Comparison of ENCODE assay signal across 7 mouse cellular contexts in the genomic region with DNA sequence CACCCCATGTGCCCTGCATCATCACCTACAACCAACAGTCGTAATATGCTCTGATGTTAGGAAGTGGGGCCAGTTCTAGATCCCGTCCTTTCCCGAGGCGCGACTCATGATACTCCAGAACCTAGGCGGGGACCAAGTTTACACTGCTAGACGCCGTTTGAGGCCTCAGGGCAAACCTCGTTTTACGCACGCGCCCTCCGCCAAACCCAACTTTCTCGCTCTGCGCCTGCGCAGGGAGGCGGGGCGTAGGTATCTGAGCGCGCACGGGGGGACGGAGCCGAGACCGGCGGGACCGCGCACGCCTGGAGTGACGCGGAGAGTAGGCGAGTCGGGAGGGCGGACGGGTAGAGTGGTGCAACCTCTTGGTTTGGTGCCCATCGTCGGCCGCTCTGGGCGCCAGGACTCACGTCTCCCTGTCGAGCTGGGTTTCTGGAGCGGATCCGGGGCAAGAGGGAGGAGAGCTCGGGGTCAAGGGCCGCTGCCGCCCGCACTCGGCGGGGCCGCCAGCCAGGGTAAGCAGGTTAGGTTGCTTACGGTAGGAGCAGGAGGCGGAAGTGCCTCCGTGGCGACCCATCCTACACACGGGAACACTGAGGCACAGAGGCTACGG. TPM values are rescaled to one million over a fixed set of nuclear protein-coding genes. Genes with fewer than 3 reads are reported as not detected.
A peak's percentile ranks its signal among the peaks of the same experiment; 100 is the strongest.
DNase-seq lines count a peak whose midpoint lies in the region; ATAC-seq lines count a peak whose summit lies in the region.

Gene Cnot8, plus strand, starts transcription at position 457 of the 610 bp plus-strand sequence.

- H3K4me2 ChIP-seq in intestine, embryonic 15.5 days (replicated peaks): peak within 1 kb of the TSS; percentile 72

- H3K4me3 ChIP-seq in intestine, embryonic 15.5 days (replicated peaks): peak within 1 kb of the TSS; percentile 97
- H3K4me3 ChIP-seq in midbrain, embryonic 10.5 days: peak within 1 kb of the TSS; percentile 88

- no peaks in the 10 kb centered on the region for H3K9me3 ChIP-seq in intestine, embryonic 15.5 days
- no peaks in the 10 kb centered on the region for H3K9me3 ChIP-seq in midbrain, embryonic 10.5 days (replicated peaks)

- ATAC-seq in intestine, embryonic 15.5 days: peak; percentile 98

- DNase-seq in adrenal gland, adult 2 months: peak; percentile 100
- peak; percentile 98 for DNase-seq in embryo, embryonic 11.5 days (ENCODE audit: low read depth, low spot score)
- peak; percentile 99 for DNase-seq in gastrocnemius, postnatal 36 days
- peak; percentile 99 for DNase-seq in left cerebral cortex, postnatal 25 days (ENCODE audit: low spot score in 2 of 2)
- peak; percentile 99 for DNase-seq in midbrain, embryonic 10.5 days (ENCODE audit: low spot score)
- DNase-seq in right cerebral cortex, postnatal 4 days: peak; percentile 98

- H3K4me1 ChIP-seq in intestine, embryonic 15.5 days (replicated peaks): peaks cover 11% of the 10 kb centered on the region
- peaks cover 29% of the 10 kb centered on the region for H3K4me1 ChIP-seq in midbrain, embryonic 10.5 days

- intact Hi-C loops in gastrocnemius, postnatal 36 days (cut with DNase I): loop anchor here (5.0 to 10.0 kb wide), 2 partner anchors 97 to 201 kb away; partner anchors contain the start of genes Larp1 and Zfp692
- intact Hi-C loops in left cerebral cortex, postnatal 25 days (cut with DNase I): loop anchor here (5.0 kb wide), 2 partner anchors 97 to 198 kb away; partner anchors contain the start of gene Larp1

- H3K27me3 ChIP-seq in intestine, embryonic 15.5 days (replicated peaks): no peaks in the 10 kb centered on the region
- H3K27me3 ChIP-seq in midbrain, embryonic 10.5 days (ENCODE audit: low read depth, poor library complexity, severe bottlenecking): peaks cover 5% of the 10 kb centered on the region

- peak within 1 kb of the TSS; percentile 95 for H3K27ac ChIP-seq in intestine, embryonic 15.5 days
- H3K27ac ChIP-seq in midbrain, embryonic 10.5 days (replicated peaks): peak within 1 kb of the TSS; percentile 95

- 0 out of 2 replicates have a peak, but pooled peaks cover 5% of the 10 kb centered on the region for H3K36me3 ChIP-seq in intestine, embryonic 15.5 days
- H3K36me3 ChIP-seq in midbrain, embryonic 10.5 days: peaks cover 9% of the 10 kb centered on the region

- H3K9ac ChIP-seq in intestine, embryonic 15.5 days: peak within 1 kb of the TSS; percentile 94

- WGBS in intestine, embryonic 15.5 days: under 1% methylated on average over 54 of the region's 55 CpGs
- WGBS in midbrain, embryonic 10.5 days: under 1% methylated on average over 55 of the region's 55 CpGs

RNA-seq across cellular contexts. Expression of gene Cnot8, which starts in this region (rescaled TPM):
- 10 to 100 TPM; 46.7 to 49.6 TPM for total RNA-seq in adrenal gland, adult 2 months (2021)
- polyA plus RNA-seq in adrenal gland, adult 2 months (2012; rRNA removed): 25.3 and 29.8 TPM in 2 replicates
- total RNA-seq in gastrocnemius, postnatal 36 days (2021): 10 to 100 TPM; 27.0 to 31.4 TPM
- 78.3 and 79.4 TPM in 2 replicates for polyA plus RNA-seq in intestine, embryonic 15.5 days (2015; fragmentation: Nextera tagmentation; extraction: Ambion mirVana)
- 10 to 100 TPM; 53.3 to 54.6 TPM for total RNA-seq in left cerebral cortex, postnatal 25 days (2021)
- 103 and 112 TPM in 2 replicates for polyA plus RNA-seq in midbrain, embryonic 10.5 days (2016; fragmentation: Nextera tagmentation; extraction: Ambion mirVana)

Comparison
In these comparisons a context has a peak if more than half of its experiments do, and no peak if none do; other contexts are left out.
1. Peak in every context shown above with its lines: DNase-seq, ATAC-seq, H3K4me3 ChIP-seq and H3K27ac ChIP-seq.